Mouse (Mus musculus) CH12.LX (cell line): ENCODE measurements at regions not wholly inside any gene's neighbourhood (a gene's known extent, or its start where the extent isn't known, plus 50 kb on each side); places are given as distances from the start of the nearest gene placed in this dataset.

Experiments
- DNase-seq: peaks from one replicate; pipeline ENCODE4 v3.0.0-alpha.2; 2013; ENCODE audit errors: extremely low read depth
- H3K27ac ChIP-seq: 2 replicates; pipeline ENCODE4 v1.5.1; 2012; ENCODE audit warnings: low read depth, mild to moderate bottlenecking, control low read depth, moderate library complexity; ENCODE audit not compliant: insufficient read depth
- H3K27me3 ChIP-seq: replicated peaks from 2 replicates; pipeline ENCODE3; 2012; ENCODE audit warnings: inconsistent platforms
- H3K36me3 ChIP-seq, 2 experiments: replicated peaks in 1 of 2; 2 replicates each; pipeline versions ENCODE3 to v1.6.1; 2012; ENCODE audit warnings: inconsistent platforms in 1 of 2, low read length in 1 of 2, mild to moderate bottlenecking in 1 of 2, mixed read lengths in 1 of 2, moderate library complexity in 1 of 2; ENCODE audit not compliant: control insufficient read depth in 1 of 2, insufficient read depth in 1 of 2
- H3K4me1 ChIP-seq, 2 experiments: 2 replicates each; pipeline ENCODE4 v1.6.1; 2012; ENCODE audit warnings: inconsistent platforms in 1 of 2, moderate library complexity in 1 of 2; ENCODE audit not compliant: insufficient read depth in 2 of 2, control insufficient read depth in 1 of 2
- H3K4me2 ChIP-seq: 2 replicates; pipeline ENCODE4 v1.6.1; 2012; ENCODE audit warnings: low read depth, mild to moderate bottlenecking, control low read depth; ENCODE audit not compliant: poor library complexity, insufficient read depth, severe bottlenecking
- H3K4me3 ChIP-seq, 3 experiments: fragments of 150-350 bp in 1 of 3; sonication (generic) in 1 of 3; replicated peaks in 1 of 3; 2 replicates each; pipeline versions ENCODE3 to v1.5.1; 2011 to 2012; ENCODE audit warnings: low read depth in 2 of 3, low read length in 2 of 3, mild to moderate bottlenecking in 2 of 3, moderate library complexity in 2 of 3, control low read depth in 1 of 3, improper control_type of control experiment in 1 of 3, inconsistent platforms in 1 of 3, mixed read lengths in 1 of 3; ENCODE audit not compliant: poor library complexity in 1 of 3
- H3K79me2 ChIP-seq: replicated peaks from 2 replicates; pipeline ENCODE4 v1.6.1; 2012; ENCODE audit warnings: mild to moderate bottlenecking, moderate library complexity; ENCODE audit not compliant: control insufficient read depth, poor library complexity, insufficient read depth, severe bottlenecking; ENCODE audit errors: extremely low read depth
- H3K9ac ChIP-seq: 2 replicates; pipeline ENCODE4 v1.6.1; 2012; ENCODE audit warnings: low read depth, mild to moderate bottlenecking, control low read depth, moderate library complexity; ENCODE audit not compliant: insufficient read depth
- H3K9me3 ChIP-seq: replicated peaks from 2 replicates; pipeline ENCODE3; 2012; ENCODE audit warnings: low read length, inconsistent platforms, mixed read lengths
- CHD1 ChIP-seq: IDR thresholded peaks from 2 replicates; pipeline ENCODE4 v1.6.1; 2012; ENCODE audit warnings: low read depth, low read length, improper control_type of control experiment, inconsistent platforms
- CHD2 ChIP-seq: IDR thresholded peaks from 2 replicates; pipeline ENCODE4 v1.6.1; 2011; ENCODE audit warnings: low read length, improper control_type of control experiment
- CTCF ChIP-seq, 2 experiments: IDR thresholded peaks in 1 of 2; conservative IDR thresholded peaks in 1 of 2; 2 replicates each; pipeline ENCODE4 v1.5.1; 2011 to 2012; ENCODE audit warnings: low read depth in 2 of 2, low read length in 2 of 2, improper control_type of control experiment in 1 of 2, inconsistent platforms in 1 of 2, mild to moderate bottlenecking in 1 of 2, moderate library complexity in 1 of 2
- E2F4 ChIP-seq: IDR thresholded peaks from 2 replicates; pipeline ENCODE4 v1.6.1; 2011; ENCODE audit warnings: low read depth, low read length, improper control_type of control experiment; ENCODE audit not compliant: insufficient replicate concordance
- EP300 ChIP-seq: IDR thresholded peaks from 2 replicates; pipeline ENCODE4 v1.6.1; 2011; ENCODE audit warnings: low read length, improper control_type of control experiment
- GABPA ChIP-seq: IDR thresholded peaks from 2 replicates; pipeline ENCODE4 v1.6.1; 2012; ENCODE audit warnings: low read depth, low read length, improper control_type of control experiment, inconsistent platforms; ENCODE audit not compliant: insufficient replicate concordance
- IRF4 ChIP-seq: IDR thresholded peaks from 2 replicates; pipeline ENCODE4 v1.6.1; 2014; ENCODE audit warnings: low read depth, mild to moderate bottlenecking, inconsistent platforms, low read length, improper control_type of control experiment
- JUN ChIP-seq: IDR thresholded peaks from 2 replicates; pipeline ENCODE4 v1.6.1; 2011; ENCODE audit warnings: low read depth, mild to moderate bottlenecking, low read length, improper control_type of control experiment, moderate library complexity; ENCODE audit not compliant: insufficient read depth
- MAFK ChIP-seq: IDR thresholded peaks from 2 replicates; pipeline ENCODE4 v1.6.1; 2011; ENCODE audit warnings: low read length, improper control_type of control experiment; ENCODE audit not compliant: insufficient replicate concordance
- MAZ ChIP-seq: IDR thresholded peaks from 2 replicates; pipeline ENCODE4 v1.6.1; 2012; ENCODE audit warnings: low read depth, mild to moderate bottlenecking, inconsistent platforms, low read length, improper control_type of control experiment, moderate library complexity
- MEF2A ChIP-seq: IDR thresholded peaks from 2 replicates; pipeline ENCODE4 v1.6.1; 2014; ENCODE audit warnings: low read depth, mild to moderate bottlenecking, inconsistent platforms, low read length, improper control_type of control experiment, borderline replicate concordance
- RCOR1 ChIP-seq: conservative IDR thresholded peaks from 2 replicates; pipeline ENCODE4 v1.6.1; 2012; ENCODE audit warnings: low read depth, mild to moderate bottlenecking, inconsistent platforms, low read length, improper control_type of control experiment
- SIN3A ChIP-seq: IDR thresholded peaks from 2 replicates; pipeline ENCODE4 v1.6.1; 2012; ENCODE audit warnings: low read length, improper control_type of control experiment, inconsistent platforms
- TBP ChIP-seq: conservative IDR thresholded peaks from 2 replicates; pipeline ENCODE4 v1.6.1; 2011; ENCODE audit warnings: low read depth, low read length, improper control_type of control experiment
- TCF12 ChIP-seq: IDR thresholded peaks from 2 replicates; pipeline ENCODE4 v1.6.1; 2014; ENCODE audit warnings: low read depth, mild to moderate bottlenecking, inconsistent platforms, low read length, improper control_type of control experiment
- USF1 ChIP-seq: IDR thresholded peaks from 2 replicates; pipeline ENCODE4 v1.6.1; 2014; ENCODE audit warnings: low read depth, mild to moderate bottlenecking, inconsistent platforms, low read length, improper control_type of control experiment
- USF2 ChIP-seq: conservative IDR thresholded peaks from 2 replicates; pipeline ENCODE4 v1.6.1; 2011; ENCODE audit warnings: low read depth, low read length, improper control_type of control experiment
- ZKSCAN1 ChIP-seq: IDR thresholded peaks from 2 replicates; pipeline ENCODE4 v1.6.1; 2012; ENCODE audit warnings: low read depth, inconsistent platforms, low read length, improper control_type of control experiment, borderline replicate concordance
- ZMIZ1 ChIP-seq: IDR thresholded peaks from 2 replicates; pipeline ENCODE4 v1.6.1; 2012; ENCODE audit warnings: low read depth, mild to moderate bottlenecking, inconsistent platforms, low read length, improper control_type of control experiment
- dilution Hi-C: fragments of 300-500 bp; cut with MboI; formaldehyde crosslinking; loops from 2 replicates; pipeline ENCODE4 v1.14.3; 2020; ENCODE audit warnings: low sequenced_read_pairs; ENCODE audit not compliant: extremely low pct_unique_long_range_greater_than_20kb, extremely low pct_ligation_motif_present
- in situ Hi-C: fragments of 300-500 bp; cut with MboI; formaldehyde crosslinking; loops from 3 replicates; pipeline ENCODE4 v1.14.3; 2019; ENCODE audit warnings: low sequenced_read_pairs, low pct_ligation_motif_present, low pct_unique_long_range_greater_than_20kb, mixed read lengths

DNA sequence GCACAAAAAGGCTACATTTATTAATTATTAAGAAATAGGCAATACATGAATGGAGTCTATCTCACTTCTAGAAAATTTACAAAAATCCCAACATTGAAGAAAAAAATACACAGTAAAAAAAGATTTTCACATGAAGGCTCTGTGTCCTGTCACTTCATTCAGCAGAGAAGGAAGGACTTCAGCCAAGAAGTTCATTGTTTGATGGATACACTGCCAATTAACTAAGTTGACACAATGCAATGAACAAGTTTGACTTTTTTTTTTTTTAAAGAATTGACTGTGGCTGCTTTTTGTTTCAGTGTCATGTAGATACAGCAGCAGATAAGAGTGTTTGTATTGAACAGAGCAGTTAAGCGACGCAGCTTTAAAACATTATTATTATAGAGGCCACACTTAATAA lies 1304.3 kb upstream of the Tenm2 start:
- no peaks in the 10 kb centered on the region for H3K4me1 ChIP-seq
- H3K9ac ChIP-seq: no peak overlapping the region
- no peak overlapping the region for H3K27ac ChIP-seq
- no peak overlapping the region for H3K4me3 ChIP-seq
- TF ChIP-seq CHD1: no peak
- no peak for TF ChIP-seq TBP
- TF ChIP-seq JUN: no peak
- no peak for TF ChIP-seq USF2
- no peak for TF ChIP-seq CTCF (conservative IDR thresholded peaks at IDR 0.05 in 1 of 2, IDR thresholded peaks at IDR 0.05 in 1 of 2; ENCODE audit: low read depth in 2 of 2, low read length in 2 of 2)
- TF ChIP-seq RCOR1: no peak
- TF ChIP-seq ZKSCAN1: no peak
- TF ChIP-seq ZMIZ1: no peak
- TF ChIP-seq GABPA: no peak
- no peak for TF ChIP-seq EP300
- no peak for TF ChIP-seq CHD2
- TF ChIP-seq IRF4: no peak
- no peak for TF ChIP-seq TCF12
- no peak for TF ChIP-seq USF1
- TF ChIP-seq MAFK: no peak
- no peak for TF ChIP-seq E2F4
- no peak for TF ChIP-seq MAZ
- no peak for TF ChIP-seq SIN3A
- TF ChIP-seq, all 38 proteins: peak for 0
- H3K9me3 ChIP-seq: peaks cover 30% of the 10 kb centered on the region
- H3K27me3 ChIP-seq: no peaks in the 10 kb centered on the region
- in situ Hi-C loops (no loop called here), dilution Hi-C loops (no loop called here)
- H3K4me2 ChIP-seq: no peak overlapping the region
- no peak for DNase-seq
- no peaks in the 10 kb centered on the region for H3K79me2 ChIP-seq
- H3K36me3 ChIP-seq: no peaks in the 10 kb centered on the region

DNA sequence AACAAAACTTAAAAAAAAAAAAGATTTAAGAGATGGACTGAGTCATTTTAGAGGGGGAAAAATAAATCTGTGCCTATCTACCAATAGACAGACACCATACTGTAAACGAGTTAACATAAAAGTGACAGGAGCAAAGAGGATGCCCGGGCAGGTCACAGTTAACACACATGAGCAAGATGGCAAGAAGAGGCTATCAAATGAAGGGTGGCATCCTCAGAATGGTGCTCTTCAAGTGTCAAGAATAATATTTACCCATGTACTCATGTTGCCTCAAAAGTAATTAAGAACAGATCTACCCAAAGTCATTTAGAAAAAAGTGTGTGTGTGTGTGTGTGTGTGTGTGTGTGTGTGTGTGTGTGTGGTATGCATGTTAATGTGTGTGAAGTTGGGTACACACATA lies 1296.5 kb upstream of the Tenm2 start:
- no peaks in the 10 kb centered on the region for H3K27me3 ChIP-seq
- H3K9me3 ChIP-seq: peaks cover 45% of the 10 kb centered on the region
- no peak for DNase-seq
- in situ Hi-C loops: no loop called here
- no peaks in the 10 kb centered on the region for H3K4me1 ChIP-seq
- no peak overlapping the region for H3K4me2 ChIP-seq
- no peaks in the 10 kb centered on the region for H3K79me2 ChIP-seq
- TF ChIP-seq USF2 (no peak), MEF2A (no peak), MAFK (no peak), EP300 (no peak)
- TF ChIP-seq, all 38 proteins: peak for 0
- Histone ChIP-seq H3K4me3 (no peak overlapping the region), H3K36me3 (no peaks in the 10 kb centered on the region), H3K9ac (no peak overlapping the region), H3K27ac (no peak overlapping the region)
- dilution Hi-C loops: no loop called here
